ENCODE assay signal across 20 mouse cellular contexts in the genomic region with DNA sequence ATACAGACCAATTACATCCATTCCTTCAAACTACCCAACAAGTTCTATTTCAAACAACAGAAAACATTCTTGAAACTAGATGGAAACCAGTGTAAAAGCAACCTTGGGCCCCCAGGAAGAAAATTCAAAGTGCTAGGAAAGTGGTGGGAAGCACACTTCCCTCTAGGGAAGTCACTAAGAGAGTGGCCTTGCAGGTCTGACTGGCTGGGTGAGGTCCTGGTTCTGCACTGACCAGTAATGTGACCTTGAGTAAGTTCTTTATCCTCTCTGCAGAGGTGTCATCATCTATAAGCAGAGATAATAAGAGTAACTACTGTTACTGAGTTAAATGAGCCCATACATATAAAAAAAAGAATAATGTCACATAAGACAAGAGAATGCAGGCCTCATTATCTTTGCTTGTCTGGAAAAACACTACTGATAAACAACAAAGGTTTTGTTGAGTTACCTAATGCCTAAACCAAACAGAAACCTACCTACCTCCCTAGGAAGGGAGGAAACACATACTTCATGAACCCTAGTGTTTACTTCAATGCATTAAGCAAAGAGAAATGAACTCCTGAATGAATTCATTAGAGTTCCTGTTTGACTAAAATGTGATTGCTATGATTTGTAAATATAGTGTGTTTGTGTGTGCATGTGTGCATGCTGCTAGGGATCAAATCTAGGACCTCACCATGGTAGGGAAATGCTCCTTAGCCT. TPM values are rescaled to one million over a fixed set of nuclear protein-coding genes. Genes with fewer than 3 reads are reported as not detected.
DNase-seq lines count a peak whose midpoint lies in the region; ATAC-seq and TF ChIP-seq lines count a peak whose summit lies in the region.
"Had no signal": no experiment of that assay in that cellular context is flagged by ENCODE, and none has a peak within 500 bp of the region (broad histone marks: within the 10 kb centered on the region; RNA-seq: fewer than 3 reads in every experiment).

No protein-coding gene starts in this region.

- no peak overlapping the region for H3K4me2 ChIP-seq in embryonic facial prominence, embryonic 15.5 days (replicated peaks)
- no peak overlapping the region for H3K4me2 ChIP-seq in heart, embryonic 16.5 days (ENCODE audit: low read depth, low read length)
- H3K4me2 ChIP-seq in liver, embryonic 11.5 days, result no peak overlapping the region
- H3K4me2 ChIP-seq: midbrain, embryonic 12.5 days had no signal

- intact Hi-C loops in heart, postnatal 25 days (cut with DNase I), result no loop called here

- no peak for ATAC-seq in embryonic facial prominence, embryonic 15.5 days (ENCODE audit: insufficient number of reproducible peaks, low FRiP score, low TSS enrichment, low read depth)
- ATAC-seq in heart, embryonic 16.5 days (replicated peaks; ENCODE audit: extremely low read depth, insufficient read depth, low FRiP score), result no peak
- no peak for ATAC-seq in liver, embryonic 11.5 days (replicated peaks; ENCODE audit: low FRiP score)
- ATAC-seq: forebrain, embryonic 16.5 days had no signal

- H3K27me3 ChIP-seq in embryonic facial prominence, embryonic 15.5 days, result no peaks in the 10 kb centered on the region
- H3K27me3 ChIP-seq in embryonic facial prominence, embryonic 10.5 days (replicated peaks; ENCODE audit: low read depth, poor library complexity, severe bottlenecking), result no peaks in the 10 kb centered on the region
- no peaks in the 10 kb centered on the region for H3K27me3 ChIP-seq in heart, embryonic 16.5 days (ENCODE audit: control insufficient read depth, insufficient read depth, low read length)
- no peaks in the 10 kb centered on the region for H3K27me3 ChIP-seq in liver, adult 2 months (ENCODE audit: control insufficient read depth, insufficient read depth, low read length)
- no peaks in the 10 kb centered on the region for H3K27me3 ChIP-seq in liver, embryonic 11.5 days (replicated peaks; ENCODE audit: control insufficient read depth, insufficient read depth, low read length)
- H3K27me3 ChIP-seq: midbrain, embryonic 12.5 days had no signal

- H3K27ac ChIP-seq in embryonic facial prominence, embryonic 15.5 days (replicated peaks), result peak overlapping the region; percentile 40; the same call in 1 of the 2 replicates
- no peak overlapping the region for H3K27ac ChIP-seq in embryonic facial prominence, embryonic 10.5 days (replicated peaks)
- peak overlapping the region; percentile 70 for H3K27ac ChIP-seq in heart, embryonic 16.5 days (ENCODE audit: low read length)
- peak overlapping the region; percentile 61; the same call in 1 of the 2 replicates for H3K27ac ChIP-seq in liver, adult 2 months (replicated peaks; ENCODE audit: insufficient read depth, low read depth, low read length)
- H3K27ac ChIP-seq in liver, embryonic 11.5 days (ENCODE audit: low read depth, low read length), result no peak overlapping the region
- peak overlapping the region; percentile 5; the same call in 1 of the 2 replicates for H3K27ac ChIP-seq in bone marrow macrophage, adult 2 months (ENCODE audit: insufficient read depth, low read depth, low read length)
- H3K27ac ChIP-seq: midbrain, embryonic 12.5 days had no signal

- TF ChIP-seq POLR2A in liver, adult 2 months (IDR thresholded peaks at IDR 0.05; ENCODE audit: extremely low read depth, insufficient read depth, low read length), result no peak
- TF ChIP-seq POLR2A in bone marrow macrophage, adult 2 months (IDR thresholded peaks at IDR 0.05; ENCODE audit: borderline replicate concordance, low read depth, low read length), result no peak

- H3K9ac ChIP-seq in embryonic facial prominence, embryonic 15.5 days, result no peak overlapping the region
- H3K9ac ChIP-seq in heart, embryonic 16.5 days (ENCODE audit: low read length), result no peak overlapping the region
- no peak overlapping the region for H3K9ac ChIP-seq in liver, adult 2 months (ENCODE audit: low read depth, low read length)
- no peak overlapping the region for H3K9ac ChIP-seq in liver, embryonic 11.5 days (ENCODE audit: low read depth, low read length)
- H3K9ac ChIP-seq: midbrain, embryonic 12.5 days had no signal

- H3K36me3 ChIP-seq in embryonic facial prominence, embryonic 15.5 days, result no peaks in the 10 kb centered on the region
- 0 out of 2 replicates have a peak, but pooled peaks cover under 1% of the 10 kb centered on the region for H3K36me3 ChIP-seq in embryonic facial prominence, embryonic 10.5 days (replicated peaks)
- H3K36me3 ChIP-seq in heart, embryonic 16.5 days (ENCODE audit: control insufficient read depth, insufficient read depth), result 0 out of 2 replicates have a peak, but pooled peaks cover 2% of the 10 kb centered on the region
- peaks cover 5% of the 10 kb centered on the region; the same call in 1 of the 2 replicates for H3K36me3 ChIP-seq in liver, adult 2 months (ENCODE audit: control insufficient read depth, insufficient read depth, low read length)
- H3K36me3 ChIP-seq in liver, embryonic 11.5 days (ENCODE audit: control insufficient read depth, insufficient read depth, low read length), result no peaks in the 10 kb centered on the region

- no peak overlapping the region for H3K4me3 ChIP-seq in embryonic facial prominence, embryonic 15.5 days (replicated peaks)
- no peak overlapping the region for H3K4me3 ChIP-seq in embryonic facial prominence, embryonic 10.5 days
- no peak overlapping the region for H3K4me3 ChIP-seq in heart, embryonic 16.5 days (ENCODE audit: low read length)
- H3K4me3 ChIP-seq in liver, adult 2 months (ENCODE audit: insufficient read depth, low read depth, low read length), result no peak overlapping the region
- H3K4me3 ChIP-seq in liver, embryonic 11.5 days (ENCODE audit: low read depth, low read length), result no peak overlapping the region
- H3K4me3 ChIP-seq in bone marrow macrophage, adult 2 months (ENCODE audit: insufficient read depth, low read length), result no peak overlapping the region
- H3K4me3 ChIP-seq: midbrain, embryonic 12.5 days had no signal

- TF ChIP-seq CTCF in liver, adult 2 months (IDR thresholded peaks at IDR 0.05; ENCODE audit: low read depth, low read length), result no peak
- TF ChIP-seq CTCF in bone marrow macrophage, adult 2 months (IDR thresholded peaks at IDR 0.05; ENCODE audit: low read depth, low read length), result no peak

- H3K79me2 ChIP-seq in liver, adult 2 months (ENCODE audit: control insufficient read depth, insufficient read depth, low read length), result peaks cover 16% of the 10 kb centered on the region; the same call in 1 of the 2 replicates

- no peaks in the 10 kb centered on the region for H3K9me3 ChIP-seq in embryonic facial prominence, embryonic 15.5 days (replicated peaks)
- no peaks in the 10 kb centered on the region for H3K9me3 ChIP-seq in embryonic facial prominence, embryonic 10.5 days
- H3K9me3 ChIP-seq in heart, embryonic 16.5 days (replicated peaks; ENCODE audit: control insufficient read depth, low read length), result no peaks in the 10 kb centered on the region
- H3K9me3 ChIP-seq in liver, embryonic 11.5 days (ENCODE audit: control insufficient read depth, low read length), result no peaks in the 10 kb centered on the region
- H3K9me3 ChIP-seq: midbrain, embryonic 12.5 days had no signal

- H3K4me1 ChIP-seq in embryonic facial prominence, embryonic 15.5 days, result no peaks in the 10 kb centered on the region
- no peaks in the 10 kb centered on the region for H3K4me1 ChIP-seq in embryonic facial prominence, embryonic 10.5 days
- H3K4me1 ChIP-seq in heart, embryonic 16.5 days (ENCODE audit: control insufficient read depth, insufficient read depth, low read length), result peaks cover 9% of the 10 kb centered on the region
- H3K4me1 ChIP-seq in liver, adult 2 months (ENCODE audit: control insufficient read depth, insufficient read depth, low read length), result peaks cover 14% of the 10 kb centered on the region
- H3K4me1 ChIP-seq in liver, embryonic 11.5 days (replicated peaks; ENCODE audit: control insufficient read depth, insufficient read depth, low read length), result 0 out of 2 replicates have a peak, but pooled peaks cover 9% of the 10 kb centered on the region
- peaks cover 16% of the 10 kb centered on the region for H3K4me1 ChIP-seq in bone marrow macrophage, adult 2 months (ENCODE audit: control insufficient read depth, insufficient read depth, low read length)
- H3K4me1 ChIP-seq: midbrain, embryonic 12.5 days had no signal

- DNase-seq in embryonic facial prominence, embryonic 10.5 days (ENCODE audit: low spot score), result no peak
- no peak for DNase-seq in heart, postnatal 25 days (ENCODE audit: low spot score)
- no peak for DNase-seq in liver, adult 2 months (ENCODE audit: extremely low read depth, low read depth, low spot score)
- no peak for DNase-seq in liver, embryonic 11.5 days (ENCODE audit: low spot score)
- no peak for DNase-seq in ovary, postnatal 10 days (ENCODE audit: low spot score)
- DNase-seq: adrenal gland, postnatal 10 days; cerebellum, adult 9-10 months; embryo, embryonic 11 days; spleen, adult 18-20 months; thymus, postnatal 4 days had no signal

RNA-seq across cellular contexts. Expression of gene 4931406P16Rik, which starts 22.8 kb away (rescaled TPM):
- 25.8 and 26.8 TPM in 2 replicates for polyA plus RNA-seq in embryonic facial prominence, embryonic 15.5 days (2015; fragmentation: Nextera tagmentation; extraction: Ambion mirVana)
- 27.8 and 30.7 TPM in 2 replicates for polyA plus RNA-seq in embryonic facial prominence, embryonic 10.5 days (2016; fragmentation: Nextera tagmentation; extraction: Ambion mirVana)
- 24.8 and 28.4 TPM in 2 replicates for polyA plus RNA-seq in heart, embryonic 16.5 days (2015; fragmentation: Nextera tagmentation; extraction: Ambion mirVana)
- total RNA-seq in heart, postnatal 25 days (2021), result 10 to 100 TPM; 45.3 to 52.9 TPM
- total RNA-seq in liver, adult 2 months (2014; rRNA removed), result 11.7 and 12.6 TPM in 2 replicates
- 6.9 and 10.1 TPM in 2 replicates for polyA plus RNA-seq in liver, adult 2 months (2012; rRNA removed)
- polyA plus RNA-seq in liver, embryonic 11.5 days (2014; fragmentation: Nextera tagmentation; extraction: Ambion mirVana), result 28.7 and 32.6 TPM in 2 replicates
- polyA plus RNA-seq in bone marrow macrophage, adult 2 months (2012; ENCODE audit: insufficient read depth, insufficient read length, missing spikeins), result 16.7 and 18.4 TPM in 2 replicates

RNA-seq across cellular contexts. Expression of gene Gm6096, which starts 39.8 kb away (rescaled TPM):
- polyA plus RNA-seq in embryonic facial prominence, embryonic 15.5 days (2015; fragmentation: Nextera tagmentation; extraction: Ambion mirVana), result 0.46 TPM in 1 of 2 replicates, not detected in the other
- 0.62 TPM in 1 of 2 replicates, not detected in the other for polyA plus RNA-seq in embryonic facial prominence, embryonic 10.5 days (2016; fragmentation: Nextera tagmentation; extraction: Ambion mirVana)
- polyA plus RNA-seq in heart, embryonic 16.5 days (2015; fragmentation: Nextera tagmentation; extraction: Ambion mirVana), result 0.42 and 0.52 TPM in 2 replicates
- total RNA-seq in heart, postnatal 25 days (2021), result not detected
- not detected in 2 replicates for total RNA-seq in liver, adult 2 months (2014; rRNA removed)
- not detected in 2 replicates for polyA plus RNA-seq in liver, adult 2 months (2012; rRNA removed)
- polyA plus RNA-seq in liver, embryonic 11.5 days (2014; fragmentation: Nextera tagmentation; extraction: Ambion mirVana), result not detected in 2 replicates
- polyA plus RNA-seq in bone marrow macrophage, adult 2 months (2012; ENCODE audit: insufficient read depth, insufficient read length, missing spikeins), result not detected in 2 replicates
- total RNA-seq: adrenal gland, postnatal 10 days; gastrocnemius, adult 18-20 months; hematopoietic stem cell, adult 5-6 weeks; layer of hippocampus, postnatal 14 days; left cerebral cortex, postnatal 36 days had no signal
- polyA plus RNA-seq: testis, adult 2 months had no signal

Comparison
In these comparisons a context has a peak if more than half of its experiments do, and no peak if none do; other contexts are left out.
1. H3K27ac ChIP-seq: peak in embryonic facial prominence, embryonic 15.5 days (single experiment), heart, embryonic 16.5 days (single experiment), liver, adult 2 months (single experiment) and bone marrow macrophage, adult 2 months (single experiment); none in embryonic facial prominence, embryonic 10.5 days (single experiment) and liver, embryonic 11.5 days (single experiment).